Mouse (Mus musculus): Measurements from ENCODE around the gene Xrcc4.

DNA sequence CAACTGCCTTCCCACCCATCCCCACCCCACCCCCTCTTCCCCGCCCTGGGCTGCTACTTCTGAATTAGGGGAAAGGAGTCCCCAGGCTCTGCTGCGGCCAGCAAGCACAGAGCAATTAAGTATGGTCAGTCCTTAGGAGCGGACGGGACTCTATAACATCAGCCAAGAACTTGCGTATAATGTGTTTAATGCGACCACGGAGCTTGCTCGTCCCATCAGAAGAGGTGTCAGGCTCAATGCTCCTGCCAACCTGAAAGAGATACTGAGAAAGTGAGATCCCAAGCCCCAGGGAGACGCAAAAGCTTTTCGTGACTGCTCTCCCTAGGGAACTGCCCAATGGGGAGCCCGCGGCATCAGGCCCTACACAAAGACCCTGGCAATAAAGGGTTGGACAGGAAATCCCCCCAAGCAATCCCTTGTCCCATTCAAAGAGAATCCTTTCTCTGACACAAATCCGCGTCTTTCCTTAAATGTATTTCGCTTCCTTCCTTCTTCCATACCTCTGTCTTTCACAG, 346.7 kb downstream of the Xrcc4 start:
- TF ChIP-seq CTCF (conservative IDR thresholded peaks at IDR 0.05; ENCODE audit: insufficient read depth, insufficient read length, low read depth, low read length), result no peak
- TF ChIP-seq POLR2A (IDR thresholded peaks at IDR 0.05; ENCODE audit: low read depth, low read length), result no peak

All from kidney, adult 2 months (tissue).